Mouse (Mus musculus) v-Abl transformed pro-B cells (cell line): Measurements from ENCODE around the gene Pla2g1b.

Experiments used
- in situ Hi-C, 2 experiments: fragments of 400-800 bp; cut with MboI; formaldehyde crosslinking; loops; one replicate each; pipeline ENCODE4 v1.15.1; 2025; ENCODE audit not compliant: unreplicated experiment in 2 of 2

The Pla2g1b gene

DNA sequence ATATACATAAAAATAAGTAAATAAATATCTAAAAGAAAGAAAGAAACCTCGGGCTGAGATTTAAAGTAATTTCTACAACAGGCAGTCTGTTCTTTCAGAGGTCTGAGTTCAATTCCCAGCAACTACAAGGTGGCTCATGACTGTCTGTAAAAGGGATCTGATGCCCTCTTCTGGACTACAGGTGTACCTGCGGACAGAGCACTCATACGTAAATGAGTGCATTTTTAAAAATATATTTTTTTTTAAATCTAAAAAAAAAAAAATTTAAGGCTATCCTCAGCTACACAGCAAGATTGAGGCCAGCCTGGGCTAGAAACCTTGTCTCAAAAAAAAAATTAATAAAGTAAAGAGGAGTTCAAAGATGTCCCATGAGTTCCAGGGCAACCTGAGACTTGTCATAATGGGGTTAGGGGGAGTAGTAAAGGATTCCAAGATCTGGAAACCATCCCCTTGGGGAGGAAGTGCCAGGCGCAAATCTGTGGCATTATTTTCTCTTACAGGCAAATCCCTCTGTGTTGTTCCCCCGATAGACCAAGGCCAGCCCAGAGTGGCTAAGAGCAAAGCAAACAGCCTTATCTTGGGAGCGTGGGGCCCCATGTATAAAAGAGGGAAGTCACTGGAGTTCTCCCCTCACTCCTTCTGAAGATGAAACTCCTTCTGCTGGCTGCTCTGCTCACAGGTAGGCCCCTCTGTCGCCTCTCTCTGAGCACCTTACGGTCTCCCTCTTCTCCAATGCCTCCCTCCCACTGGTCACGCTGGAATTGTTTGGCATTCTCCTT is at the start of gene Pla2g1b:
Pla2g1b (plus strand) TSS at position 621 of the 779 bp plus-strand sequence.
- in situ Hi-C loops = loop anchor here in 1 of 2 experiments (25.0 kb wide), 1 partner anchor 504 kb away; the partner anchor contains the start of gene Hnf1a

DNA sequence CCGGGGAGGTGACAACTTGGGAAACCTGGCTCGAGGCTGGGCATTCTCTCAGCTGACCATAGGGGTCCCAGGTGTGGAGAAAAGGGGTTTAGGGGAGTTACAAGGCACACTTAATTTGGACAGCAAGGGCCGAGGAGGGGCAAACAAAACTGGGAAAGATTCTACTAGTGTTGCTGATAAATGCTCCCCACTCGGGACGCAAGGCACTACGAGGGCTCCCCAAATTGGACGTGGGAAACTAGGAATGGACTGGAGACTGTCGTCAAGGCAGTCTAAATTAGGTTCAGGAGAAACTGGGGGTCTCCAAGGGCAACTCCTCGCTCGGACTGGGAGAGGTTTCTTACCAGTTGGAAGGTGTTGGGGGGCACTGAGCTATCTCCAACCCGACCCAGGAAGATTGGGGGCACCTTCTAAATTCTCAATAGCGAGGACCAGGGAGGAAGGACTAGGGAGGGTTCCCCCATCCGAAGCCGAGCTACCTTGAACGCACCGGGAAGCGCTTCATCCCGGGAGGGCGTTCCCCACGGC is 37.2 kb upstream of the Pla2g1b start:
- in situ Hi-C loops = loop anchor here in 1 of 2 experiments (25.0 kb wide), 1 partner anchor 142 kb away; the partner anchor contains the start of gene Coq5

DNA sequence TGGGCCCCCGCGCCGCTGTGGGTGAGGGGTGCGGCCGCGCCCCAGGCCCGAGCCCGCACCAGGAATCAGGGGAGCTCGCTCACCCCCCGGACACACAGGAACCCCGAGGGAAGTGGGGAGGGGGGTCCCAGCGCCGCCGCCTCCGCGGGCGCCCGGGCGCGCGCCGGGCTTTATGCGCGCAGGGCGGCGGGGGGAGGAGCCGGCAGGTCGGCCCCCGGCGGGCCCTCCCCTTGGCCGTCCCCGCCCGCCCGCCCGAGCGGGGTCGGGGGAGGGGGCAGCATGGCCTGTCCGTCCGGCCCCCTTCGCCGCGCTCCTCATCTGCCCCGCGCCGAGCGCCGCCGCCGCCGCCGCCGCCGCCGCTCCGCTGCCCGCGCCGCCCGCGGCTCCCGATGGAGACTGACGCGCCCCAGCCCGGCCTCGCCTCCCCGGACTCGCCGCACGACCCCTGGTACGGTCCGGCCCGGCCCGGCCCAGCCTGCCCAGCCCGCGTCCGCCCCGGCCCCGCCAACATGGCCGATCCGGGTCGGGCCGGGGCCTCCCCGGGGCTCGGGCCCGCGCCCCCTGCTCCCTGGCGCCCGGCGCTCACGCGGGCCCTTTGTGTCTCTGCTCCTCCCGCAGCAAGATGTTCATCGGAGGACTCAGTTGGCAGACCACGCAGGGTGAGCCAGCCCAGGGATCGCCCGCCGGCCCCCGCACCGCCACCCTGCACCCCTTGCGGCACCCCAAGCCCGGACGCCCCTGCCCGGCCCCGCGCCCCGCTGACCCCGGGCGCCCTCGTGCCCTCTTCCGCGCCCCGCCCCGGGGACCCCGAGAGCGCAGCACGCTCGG is 36.5 kb upstream of the Pla2g1b start, which contains the start of gene Msi1:
Msi1 (plus strand) TSS at position 241 of the 828 bp plus-strand sequence.
- in situ Hi-C loops = loop anchor here in 1 of 2 experiments (25.0 kb wide), 1 partner anchor 142 kb away; the partner anchor contains the start of gene Coq5

DNA sequence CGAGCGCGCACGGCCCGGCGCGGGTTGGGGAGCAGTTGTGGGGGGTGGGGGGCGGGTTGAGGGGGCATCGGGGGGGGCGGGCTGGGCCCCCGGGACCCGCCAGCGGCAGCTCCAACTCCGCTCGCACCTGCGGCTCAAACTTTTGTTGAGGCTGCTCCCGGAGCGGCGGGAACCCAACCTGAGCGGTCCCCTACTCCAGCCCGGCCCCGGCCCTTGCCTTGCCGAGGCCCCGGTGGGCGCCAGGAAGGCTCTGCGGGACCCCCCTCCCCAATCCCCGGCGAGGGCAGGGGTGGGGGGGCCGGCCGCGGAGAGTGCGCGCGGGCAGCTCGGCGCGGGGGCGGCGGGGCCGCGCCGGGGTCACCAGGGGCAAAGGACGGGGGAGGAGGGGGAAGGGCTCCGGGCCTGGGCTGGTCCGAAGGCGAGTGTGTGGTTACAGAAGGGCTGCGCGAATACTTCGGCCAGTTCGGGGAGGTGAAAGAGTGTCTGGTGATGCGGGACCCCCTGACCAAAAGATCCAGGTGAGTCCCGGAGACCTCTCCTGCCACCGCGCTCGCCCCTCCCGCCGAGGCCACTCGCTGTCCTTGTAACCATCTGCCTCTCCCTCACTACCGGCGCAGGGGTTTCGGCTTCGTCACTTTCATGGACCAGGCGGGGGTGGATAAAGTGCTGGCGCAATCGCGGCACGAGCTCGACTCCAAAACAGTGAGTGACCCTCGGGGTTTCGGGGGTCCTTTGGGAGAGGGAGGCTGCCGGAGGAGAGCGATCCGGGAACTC is 35.7 kb upstream of the Pla2g1b start:
- in situ Hi-C loops = loop anchor here in 1 of 2 experiments (25.0 kb wide), 1 partner anchor 143 kb away; the partner anchor contains the start of gene Coq5

DNA sequence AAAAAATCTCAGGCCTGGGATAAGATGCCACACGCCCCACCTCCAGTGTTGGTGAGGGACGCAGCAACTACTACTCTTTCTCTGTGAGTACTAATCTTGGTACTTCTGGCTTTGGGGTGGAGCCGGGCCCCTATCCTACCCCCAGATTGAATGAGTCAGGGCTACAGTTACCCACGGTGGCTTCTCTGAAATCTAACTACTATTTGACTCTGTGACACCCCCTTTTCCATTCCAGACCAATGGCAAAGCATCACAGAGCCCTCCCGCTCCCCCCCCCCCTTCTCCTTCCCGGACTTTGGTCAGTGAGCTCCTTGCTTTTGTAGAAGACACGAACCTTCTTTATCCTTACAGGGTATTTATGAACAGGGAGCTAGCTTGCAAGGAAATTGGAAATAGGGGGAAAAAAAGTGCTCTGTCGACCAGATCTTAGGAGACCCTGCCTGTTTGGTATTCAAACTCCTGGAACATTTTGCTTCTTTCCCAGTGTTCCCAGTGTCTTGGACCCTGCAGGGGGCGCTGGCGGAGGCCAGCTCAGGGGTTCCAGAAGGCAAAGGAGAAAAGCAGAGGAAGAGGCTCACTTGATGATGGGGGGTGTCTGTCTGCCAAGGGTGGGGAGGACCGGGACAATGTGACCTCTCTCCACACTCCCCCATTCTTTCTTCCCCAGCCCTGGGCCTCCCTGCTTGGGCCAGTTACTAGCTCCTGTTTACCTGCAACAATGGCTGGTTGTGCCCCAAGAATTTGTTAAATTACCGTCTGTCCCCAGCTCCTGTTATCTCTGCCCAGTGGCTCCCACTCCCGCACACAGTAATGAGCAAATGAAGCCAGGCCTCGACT is 34.8 kb upstream of the Pla2g1b start:
- in situ Hi-C loops = loop anchor here in 1 of 2 experiments (25.0 kb wide), 1 partner anchor 144 kb away; the partner anchor contains the start of gene Coq5

DNA sequence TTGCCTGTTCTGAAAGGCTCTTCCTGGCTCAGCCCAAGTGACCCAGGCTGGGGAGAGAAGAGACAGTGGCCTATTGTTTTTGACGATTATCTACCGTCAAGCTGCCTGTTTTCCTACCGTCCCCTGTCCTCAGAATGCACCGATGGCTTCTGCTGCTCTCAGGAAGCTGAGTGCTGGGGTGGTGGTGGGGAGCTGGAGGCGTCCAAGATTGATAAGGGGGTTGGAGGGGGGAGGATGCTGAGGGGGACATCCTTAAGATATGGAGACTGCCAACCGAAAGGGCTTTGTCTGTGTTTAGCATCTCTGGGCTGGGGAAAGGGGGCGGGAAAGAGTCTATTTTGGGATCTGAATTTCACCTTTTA is 34.2 kb upstream of the Pla2g1b start:
- in situ Hi-C loops = loop anchor here in 1 of 2 experiments (25.0 kb wide), 1 partner anchor 145 kb away; the partner anchor contains the start of gene Coq5

DNA sequence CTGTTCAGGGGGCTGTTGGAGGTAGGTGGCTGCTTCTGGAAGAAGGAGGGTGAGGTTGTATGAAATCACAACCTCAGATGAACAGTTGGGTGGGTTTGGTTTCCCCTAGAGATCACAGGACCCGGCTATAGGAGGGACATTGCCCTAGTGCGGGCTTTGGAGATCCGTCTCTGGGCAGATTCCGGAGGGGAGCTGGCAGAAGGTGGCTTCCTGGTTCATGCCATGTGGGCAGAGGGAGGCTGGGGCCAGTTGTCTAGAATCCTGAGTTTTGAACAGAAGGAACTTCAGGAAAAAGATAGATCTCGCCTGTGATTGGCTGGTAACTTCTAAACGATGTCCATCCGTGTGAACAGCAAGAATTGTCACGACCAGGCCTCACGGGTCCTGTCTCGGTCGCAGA is 33.7 kb upstream of the Pla2g1b start:
- in situ Hi-C loops = loop anchor here in 1 of 2 experiments (25.0 kb wide), 1 partner anchor 145 kb away; the partner anchor contains the start of gene Coq5

DNA sequence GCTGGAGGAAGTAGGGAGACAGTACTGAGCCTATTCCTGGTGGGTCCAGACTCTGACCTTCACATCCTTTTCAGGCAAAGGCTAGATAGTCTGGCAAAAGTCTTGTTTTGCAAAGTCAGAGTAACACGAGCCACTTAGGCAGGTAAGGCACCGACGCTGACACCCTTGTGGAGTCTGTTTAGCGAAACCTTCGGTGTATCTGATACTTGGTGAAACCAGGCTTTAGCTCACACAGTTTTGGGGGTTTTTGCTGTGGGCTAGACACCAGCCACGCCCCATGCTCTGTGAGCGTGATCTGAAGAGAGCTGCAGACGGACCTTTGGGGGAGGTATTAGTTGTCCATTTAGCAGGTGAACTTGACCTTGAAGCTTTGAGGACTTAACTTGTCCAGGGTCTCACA is 32.9 kb upstream of the Pla2g1b start:
- in situ Hi-C loops = loop anchor here in 1 of 2 experiments (25.0 kb wide), 1 partner anchor 146 kb away; the partner anchor contains the start of gene Coq5

DNA sequence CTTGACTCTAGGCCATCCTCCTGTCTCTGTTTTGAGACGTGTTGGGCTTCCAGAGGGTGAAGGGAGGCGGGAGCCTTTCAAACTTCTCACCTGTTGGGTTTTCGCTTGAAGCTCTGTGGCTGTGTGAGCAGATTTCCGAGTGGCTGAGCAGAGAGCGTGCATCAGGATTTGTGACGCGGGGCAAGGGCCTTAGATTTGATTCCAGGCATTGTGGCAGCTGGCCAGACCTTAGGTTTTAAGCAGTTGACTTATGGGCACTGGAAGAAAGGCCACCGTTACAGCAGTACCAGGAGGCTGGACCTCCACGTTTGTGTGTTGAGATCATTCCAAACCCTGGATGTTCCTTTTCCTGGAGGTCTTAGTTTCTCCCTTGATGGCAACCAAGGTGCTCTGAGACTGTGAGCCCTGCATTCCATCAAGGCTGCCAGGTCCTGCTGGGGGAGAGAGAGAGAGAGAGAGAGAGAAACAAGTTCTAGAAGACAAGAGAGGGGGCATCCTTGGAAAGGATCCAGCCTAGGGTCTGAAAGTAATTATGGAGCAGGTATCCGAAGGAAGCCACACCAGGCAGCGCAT is 31.7 kb upstream of the Pla2g1b start:
- in situ Hi-C loops = loop anchor here in 1 of 2 experiments (25.0 kb wide), 1 partner anchor 147 kb away; the partner anchor contains the start of gene Coq5

DNA sequence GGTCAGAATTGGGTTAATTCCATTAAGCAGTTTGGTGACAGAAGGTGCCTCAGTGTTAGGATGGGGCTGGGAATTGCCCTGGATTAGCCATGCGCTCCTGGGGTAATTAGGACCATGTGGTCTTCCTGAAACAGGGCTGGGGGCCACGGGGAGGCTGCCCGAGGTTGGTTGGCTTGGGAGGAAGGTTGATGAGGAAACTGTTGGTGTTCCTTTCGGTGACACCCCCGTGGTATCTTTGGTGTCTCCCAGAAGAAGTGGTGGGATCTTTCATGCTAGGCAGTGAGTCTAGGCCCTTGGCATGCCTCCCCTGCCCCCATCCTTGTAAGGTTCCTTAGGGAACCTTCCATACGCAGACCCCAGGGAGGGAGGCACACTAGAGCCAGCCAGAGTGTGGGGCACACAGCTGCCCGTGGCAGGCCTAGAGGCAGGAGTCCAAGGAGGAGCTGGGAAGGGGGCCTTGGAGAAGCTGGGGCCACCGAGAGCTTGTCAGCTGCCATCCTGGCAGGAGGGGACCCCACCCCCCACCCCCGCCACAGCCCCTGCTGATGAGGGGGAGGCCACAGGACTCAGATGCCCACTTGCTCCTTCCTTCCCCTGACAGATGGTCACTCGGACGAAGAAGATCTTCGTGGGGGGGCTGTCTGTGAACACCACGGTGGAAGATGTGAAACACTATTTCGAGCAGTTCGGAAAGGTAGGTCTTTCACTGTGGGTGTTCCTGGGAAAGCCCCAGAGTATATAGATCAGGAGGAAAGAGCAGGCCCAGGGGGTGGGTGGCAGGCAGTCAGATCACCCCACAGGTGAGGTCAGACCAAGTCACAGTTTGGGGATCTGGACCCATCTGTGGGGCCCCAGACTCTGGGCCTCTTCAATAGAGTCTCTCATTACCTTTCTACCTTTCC is 31.0 kb upstream of the Pla2g1b start:
- in situ Hi-C loops = loop anchor here in 1 of 2 experiments (25.0 kb wide), 1 partner anchor 148 kb away; the partner anchor contains the start of gene Coq5

DNA sequence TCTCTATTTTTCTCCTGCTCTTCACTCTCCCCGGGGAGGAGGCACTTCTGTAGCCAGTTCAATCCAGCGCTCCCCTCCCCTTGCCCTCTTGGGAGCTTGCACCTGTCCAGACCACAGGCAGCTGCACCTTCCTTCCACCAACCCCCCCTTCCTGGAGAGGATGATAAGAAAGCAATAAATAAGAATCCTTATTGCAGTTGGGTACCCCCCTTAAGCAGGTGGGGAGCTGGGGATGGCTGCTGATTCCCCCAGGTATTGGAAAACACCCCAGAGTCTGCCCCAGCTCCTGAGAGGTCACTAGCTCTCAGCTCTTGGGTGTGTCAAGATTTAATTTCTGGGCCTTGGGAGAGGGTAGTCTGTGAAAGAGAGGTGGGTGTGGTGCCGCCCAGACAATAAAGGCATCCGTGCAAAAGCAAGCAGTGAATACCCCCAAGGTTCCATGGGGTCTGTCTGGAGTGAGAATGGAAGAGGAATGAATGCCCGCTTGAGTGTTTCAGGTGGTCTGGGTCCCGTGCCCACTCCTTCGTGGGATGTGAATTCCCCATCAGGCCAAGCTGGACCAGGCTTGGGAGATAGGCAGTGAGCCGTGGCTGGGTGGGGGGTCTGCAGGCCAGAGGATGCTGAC is 30.2 kb upstream of the Pla2g1b start:
- in situ Hi-C loops = loop anchor here in 1 of 2 experiments (25.0 kb wide), 1 partner anchor 149 kb away; the partner anchor contains the start of gene Coq5

DNA sequence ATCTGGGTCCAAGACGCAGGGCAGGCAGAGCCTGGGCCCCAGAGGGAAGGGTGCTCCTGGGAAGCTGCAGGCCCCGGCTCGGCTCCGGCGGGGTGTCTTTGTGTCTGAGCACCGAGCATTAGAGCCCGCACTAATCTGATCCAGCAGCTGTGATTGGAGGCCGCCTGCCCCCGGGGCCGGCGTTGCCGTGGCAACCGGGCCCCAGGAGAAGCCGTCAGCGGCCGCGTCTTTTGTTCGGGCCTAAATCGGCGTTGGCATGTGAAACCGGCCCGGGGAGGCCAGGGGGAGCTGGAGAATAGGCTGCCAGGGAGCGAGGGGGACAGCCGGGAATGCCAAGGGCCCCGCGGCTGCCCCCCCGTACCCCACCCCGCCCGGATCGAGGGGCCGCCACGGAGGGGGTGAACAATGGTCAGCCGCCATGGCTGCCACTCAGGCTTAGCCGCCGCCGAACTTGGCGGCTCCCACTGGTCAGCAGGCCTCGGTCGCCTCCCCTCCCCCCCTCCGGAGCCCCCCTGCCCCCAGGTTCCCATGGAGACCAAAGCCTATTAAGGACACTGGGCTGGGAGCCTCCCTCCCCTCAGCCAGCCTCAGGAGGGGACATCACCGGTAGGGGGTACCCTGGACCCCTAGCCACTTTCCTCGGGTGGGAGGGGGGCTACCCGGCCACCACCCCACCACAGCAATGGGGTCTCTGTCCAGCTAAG is 29.5 kb upstream of the Pla2g1b start:
- in situ Hi-C loops = loop anchor here in 1 of 2 experiments (25.0 kb wide), 1 partner anchor 149 kb away; the partner anchor contains the start of gene Coq5

DNA sequence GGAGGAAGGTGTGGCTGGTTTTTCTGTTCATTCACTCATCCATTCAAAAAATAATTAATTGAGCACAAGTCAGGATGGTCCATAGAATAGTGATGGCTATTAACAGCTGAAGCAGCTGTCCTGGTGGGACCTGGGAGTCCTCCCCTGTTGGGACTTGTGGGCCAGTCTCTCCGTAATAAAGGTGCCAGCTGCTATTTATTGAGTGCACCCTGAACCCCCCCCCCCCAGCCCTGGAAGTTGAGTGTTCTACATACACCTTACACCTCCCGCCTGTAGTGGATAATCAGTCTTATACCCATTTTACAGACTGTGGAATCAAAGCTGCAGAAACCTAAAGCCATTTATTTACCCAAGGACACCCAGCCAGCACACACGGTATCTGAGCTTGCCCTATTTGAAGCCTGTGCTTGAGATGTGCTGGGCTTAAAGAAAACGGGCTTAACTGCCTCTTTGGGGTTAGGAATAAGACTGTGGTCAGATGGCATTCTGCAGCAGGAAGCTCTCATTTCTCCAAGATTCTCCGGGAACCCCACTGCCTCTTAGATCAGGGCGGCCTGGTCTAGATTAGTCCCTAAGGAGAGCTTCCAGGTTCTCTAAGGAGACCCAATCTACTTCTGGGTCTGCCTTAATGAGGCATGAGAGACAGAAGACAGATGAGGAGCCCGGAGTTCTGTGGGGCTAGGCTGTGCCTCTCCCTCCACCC is 28.7 kb upstream of the Pla2g1b start:
- in situ Hi-C loops = loop anchor here in 1 of 2 experiments (25.0 kb wide), 1 partner anchor 150 kb away; the partner anchor contains the start of gene Coq5

DNA sequence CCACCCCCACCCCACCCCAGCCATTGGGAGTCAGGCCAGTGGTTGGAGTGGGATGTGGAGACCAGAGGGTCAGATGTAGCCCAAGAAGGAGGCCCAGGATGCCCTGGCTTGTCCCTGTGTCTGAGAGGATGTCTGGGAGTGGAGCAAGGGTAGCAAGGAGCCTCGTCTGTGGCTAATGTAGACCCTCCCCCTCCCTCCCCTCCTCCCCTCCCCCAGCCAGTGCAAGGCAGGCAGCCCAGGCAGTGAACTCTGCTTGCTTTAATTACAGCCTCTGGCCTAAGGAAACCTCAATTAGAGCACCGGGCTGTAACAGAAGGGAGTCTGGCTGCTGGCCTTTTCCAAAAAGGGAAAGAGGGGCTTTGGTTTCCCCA is 28.1 kb upstream of the Pla2g1b start:
- in situ Hi-C loops = loop anchor here in 1 of 2 experiments (25.0 kb wide), 1 partner anchor 151 kb away; the partner anchor contains the start of gene Coq5

DNA sequence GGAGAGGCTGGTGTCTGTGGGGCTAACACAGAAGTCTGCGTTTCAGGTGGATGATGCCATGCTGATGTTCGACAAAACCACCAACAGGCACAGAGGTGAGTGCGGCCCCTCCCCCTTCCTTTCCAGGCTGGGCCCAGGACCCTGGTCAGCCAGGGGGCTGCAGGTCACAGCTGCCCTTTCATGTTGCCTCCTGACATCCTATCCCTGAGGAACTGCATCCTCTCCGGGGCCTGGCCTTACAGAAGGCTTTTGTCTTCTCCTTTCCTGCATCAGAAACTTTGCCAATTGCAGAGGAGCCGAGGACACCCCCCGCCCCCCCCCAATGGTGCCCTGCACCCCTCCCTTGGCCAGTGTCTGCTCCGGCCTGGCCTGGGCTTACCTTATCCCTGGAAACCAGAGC is 27.4 kb upstream of the Pla2g1b start:
- in situ Hi-C loops = loop anchor here in 1 of 2 experiments (25.0 kb wide), 1 partner anchor 151 kb away; the partner anchor contains the start of gene Coq5
